Mouse (Mus musculus) myocyte (in vitro differentiated cells): ENCODE results near the gene Stom. TPM values are rescaled to one million over a fixed set of nuclear protein-coding genes. Genes with fewer than 3 reads are reported as not detected.

Source experiments
- H3K27me3 ChIP-seq: one replicate; pipeline ENCODE4 v1.6.1; 2011; ENCODE audit not compliant: control insufficient read depth, insufficient read depth, insufficient read length
- H3K36me3 ChIP-seq: one replicate; pipeline ENCODE4 v1.6.1; 2011; ENCODE audit not compliant: control insufficient read depth, insufficient read depth
- H3K4me2 ChIP-seq: one replicate; pipeline ENCODE4 v1.6.1; 2011; ENCODE audit warnings: low read depth, control low read depth
- H3K4me3 ChIP-seq: one replicate; pipeline ENCODE4 v1.5.1; 2011; ENCODE audit warnings: mild to moderate bottlenecking, control low read depth, moderate library complexity
- H3K79me2 ChIP-seq: one replicate; pipeline ENCODE4 v1.6.1; 2011; ENCODE audit not compliant: control insufficient read depth, insufficient read depth
- H3ac ChIP-seq: one replicate; pipeline ENCODE4 v1.6.1; 2011; ENCODE audit not compliant: control insufficient read depth, insufficient read length
- CEBPB ChIP-seq: IDR thresholded peaks from 2 replicates; pipeline ENCODE4 v1.6.1; 2011; ENCODE audit warnings: mild to moderate bottlenecking, moderate library complexity; ENCODE audit not compliant: poor library complexity, insufficient read depth, severe bottlenecking
- E2F4 ChIP-seq: IDR thresholded peaks from one replicate; pipeline ENCODE4 v1.6.1; 2011; ENCODE audit warnings: mild to moderate bottlenecking, control low read depth, moderate library complexity; ENCODE audit not compliant: insufficient read depth
- MAX ChIP-seq: IDR thresholded peaks from one replicate; pipeline ENCODE4 v1.6.1; 2011; ENCODE audit warnings: low read depth, mild to moderate bottlenecking, control low read depth
- MYOD1 ChIP-seq, 3 experiments: IDR thresholded peaks; one replicate each; pipeline ENCODE4 v1.6.1; 2011; ENCODE audit warnings: control low read depth in 2 of 3, low read depth in 2 of 3, mild to moderate bottlenecking in 2 of 3, moderate library complexity in 1 of 3; ENCODE audit not compliant: insufficient read length in 2 of 3, control insufficient read depth in 1 of 3
- MYOG ChIP-seq, 3 experiments: IDR thresholded peaks; one replicate each; pipeline ENCODE4 v1.6.1; 2011; ENCODE audit warnings: control low read depth in 2 of 3, low read depth in 2 of 3, mild to moderate bottlenecking in 2 of 3; ENCODE audit not compliant: insufficient read length in 2 of 3, control insufficient read depth in 1 of 3, insufficient read depth in 1 of 3
- POLR2A ChIP-seq: IDR thresholded peaks from one replicate; pipeline ENCODE4 v1.6.1; 2011; ENCODE audit warnings: low read depth, mild to moderate bottlenecking, control low read depth, moderate library complexity; ENCODE audit not compliant: insufficient read length
- POLR2AphosphoS2 ChIP-seq: IDR thresholded peaks from one replicate; pipeline ENCODE4 v1.6.1; 2011; ENCODE audit warnings: low read depth, control low read depth; ENCODE audit not compliant: insufficient read length
- REST ChIP-seq: IDR thresholded peaks from one replicate; pipeline ENCODE4 v1.6.1; 2011; ENCODE audit warnings: mild to moderate bottlenecking, control low read depth, moderate library complexity; ENCODE audit not compliant: insufficient read depth, insufficient read length
- SRF ChIP-seq: IDR thresholded peaks from one replicate; pipeline ENCODE4 v1.6.1; 2011; ENCODE audit warnings: low read depth; ENCODE audit not compliant: control insufficient read depth, insufficient read length
- TCF12 ChIP-seq: IDR thresholded peaks from one replicate; pipeline ENCODE4 v1.6.1; 2011; ENCODE audit warnings: mild to moderate bottlenecking, control low read depth; ENCODE audit not compliant: poor library complexity, insufficient read depth, severe bottlenecking
- TCF3 ChIP-seq: IDR thresholded peaks from one replicate; pipeline ENCODE4 v1.6.1; 2011; ENCODE audit warnings: low read depth, control low read depth; ENCODE audit not compliant: insufficient read length
- USF1 ChIP-seq: IDR thresholded peaks from one replicate; pipeline ENCODE4 v1.6.1; 2011; ENCODE audit warnings: low read depth, mild to moderate bottlenecking, control low read depth, moderate library complexity
- polyA plus RNA-seq: library from polyadenylated mRNA; unstranded; fragments of >200 nt; fragmentation: generic; extraction: Trizol; gene quantifications from one replicate; pipeline ENCODE4 v1.2.1, GENCODE M21; 2012; ENCODE audit warnings: missing spikeins

Stom gene
- polyA plus RNA-seq, 1 experiment: 170 TPM

- Histone ChIP-seq H3ac (no peak overlapping the region), H3K36me3 (no peaks in the 10 kb centered on the region), H3K4me3 (no peak overlapping the region), H3K4me2 (peak overlapping the region; percentile 99), H3K27me3 (no peaks in the 10 kb centered on the region), H3K79me2 (peaks cover 26% of the 10 kb centered on the region)
- TF ChIP-seq TCF3 (no peak), CEBPB (peak; percentile 56; the same call in 1 of the 2 replicates), MYOG (IDR thresholded peaks at IDR 0.05; ENCODE audit: control insufficient read depth in 1 of 3, insufficient read depth in 1 of 3, insufficient read length in 2 of 3, low read depth in 2 of 3) (no peak), USF1 (no peak), REST (no peak)
Observed at GRCm38 (mm10) chr2:35338707-35339106, 1.9 kb upstream of the Stom start.

GRCm38 (mm10) chr2:35338036-35338435 is 1.3 kb upstream of the Stom start:
- peaks cover 33% of the 10 kb centered on the region for H3K79me2 ChIP-seq
- H3ac ChIP-seq: no peak overlapping the region
- TF ChIP-seq USF1 (no peak), SRF (no peak)
- H3K4me2 ChIP-seq: peak overlapping the region; percentile 99
- no peaks in the 10 kb centered on the region for H3K36me3 ChIP-seq
- H3K4me3 ChIP-seq: peak overlapping the region; percentile 82
- no peaks in the 10 kb centered on the region for H3K27me3 ChIP-seq

GRCm38 (mm10) chr2:35337419-35337818 is 643 bp upstream of the Stom start:
- Histone ChIP-seq H3ac (no peak overlapping the region), H3K4me2 (peak overlapping the region; percentile 99), H3K36me3 (peaks cover 2% of the 10 kb centered on the region), H3K79me2 (peaks cover 39% of the 10 kb centered on the region), H3K27me3 (no peaks in the 10 kb centered on the region), H3K4me3 (peak overlapping the region; percentile 82)
- TF ChIP-seq TCF12 (no peak), SRF (no peak)

- H3K4me2 ChIP-seq: peak overlapping the region; percentile 97
- no peak for TF ChIP-seq CEBPB
- TF ChIP-seq POLR2A: no peak
- TF ChIP-seq MYOD1 (IDR thresholded peaks at IDR 0.05; ENCODE audit: control insufficient read depth in 1 of 3, insufficient read length in 2 of 3, low read depth in 2 of 3): peak in 1 of 3 experiments; percentile 22
- no peak for TF ChIP-seq E2F4
- H3K79me2 ChIP-seq: peaks cover 56% of the 10 kb centered on the region
- H3K36me3 ChIP-seq: peaks cover 10% of the 10 kb centered on the region
- H3K27me3 ChIP-seq: no peaks in the 10 kb centered on the region
- peak overlapping the region; percentile 82 for H3K4me3 ChIP-seq
- no peak overlapping the region for H3ac ChIP-seq
Observed at GRCm38 (mm10) chr2:35335620-35336019, 1.2 kb downstream of the Stom start.

GRCm38 (mm10) chr2:35333670-35334069 is 3.1 kb downstream of the Stom start:
- no peak overlapping the region for H3ac ChIP-seq
- peaks cover 64% of the 10 kb centered on the region for H3K79me2 ChIP-seq
- H3K4me2 ChIP-seq: peak overlapping the region; percentile 97
- no peak overlapping the region for H3K4me3 ChIP-seq
- H3K27me3 ChIP-seq: no peaks in the 10 kb centered on the region
- H3K36me3 ChIP-seq: peaks cover 10% of the 10 kb centered on the region
- no peak for TF ChIP-seq MYOD1 (IDR thresholded peaks at IDR 0.05; ENCODE audit: control insufficient read depth in 1 of 3, insufficient read length in 2 of 3, low read depth in 2 of 3)
- no peak for TF ChIP-seq CEBPB
- TF ChIP-seq REST: no peak
- TF ChIP-seq MAX: no peak
- no peak for TF ChIP-seq E2F4
- TF ChIP-seq MYOG (IDR thresholded peaks at IDR 0.05; ENCODE audit: control insufficient read depth in 1 of 3, insufficient read depth in 1 of 3, insufficient read length in 2 of 3, low read depth in 2 of 3): no peak

GRCm38 (mm10) chr2:35331205-35331604 is 5.6 kb downstream of the Stom start:
- no peak overlapping the region for H3ac ChIP-seq
- no peaks in the 10 kb centered on the region for H3K27me3 ChIP-seq
- peaks cover 62% of the 10 kb centered on the region for H3K79me2 ChIP-seq
- peaks cover 10% of the 10 kb centered on the region for H3K36me3 ChIP-seq
- no peak overlapping the region for H3K4me2 ChIP-seq
- no peak overlapping the region for H3K4me3 ChIP-seq
- TF ChIP-seq MAX (no peak), CEBPB (no peak), POLR2AphosphoS2 (no peak), USF1 (no peak), TCF3 (no peak), SRF (no peak), TCF12 (no peak), MYOD1 (IDR thresholded peaks at IDR 0.05; ENCODE audit: control insufficient read depth in 1 of 3, insufficient read length in 2 of 3, low read depth in 2 of 3) (no peak), POLR2A (no peak), REST (no peak)
